Mouse (Mus musculus) yolk sac, embryonic 10.5 days (tissue): Measurements from ENCODE around the gene Uaca.

Source experiments
- DNase-seq: peaks from one replicate; pipeline ENCODE4 v3.0.0-alpha.2; 2017; ENCODE audit warnings: low spot score

Gene Uaca

DNA sequence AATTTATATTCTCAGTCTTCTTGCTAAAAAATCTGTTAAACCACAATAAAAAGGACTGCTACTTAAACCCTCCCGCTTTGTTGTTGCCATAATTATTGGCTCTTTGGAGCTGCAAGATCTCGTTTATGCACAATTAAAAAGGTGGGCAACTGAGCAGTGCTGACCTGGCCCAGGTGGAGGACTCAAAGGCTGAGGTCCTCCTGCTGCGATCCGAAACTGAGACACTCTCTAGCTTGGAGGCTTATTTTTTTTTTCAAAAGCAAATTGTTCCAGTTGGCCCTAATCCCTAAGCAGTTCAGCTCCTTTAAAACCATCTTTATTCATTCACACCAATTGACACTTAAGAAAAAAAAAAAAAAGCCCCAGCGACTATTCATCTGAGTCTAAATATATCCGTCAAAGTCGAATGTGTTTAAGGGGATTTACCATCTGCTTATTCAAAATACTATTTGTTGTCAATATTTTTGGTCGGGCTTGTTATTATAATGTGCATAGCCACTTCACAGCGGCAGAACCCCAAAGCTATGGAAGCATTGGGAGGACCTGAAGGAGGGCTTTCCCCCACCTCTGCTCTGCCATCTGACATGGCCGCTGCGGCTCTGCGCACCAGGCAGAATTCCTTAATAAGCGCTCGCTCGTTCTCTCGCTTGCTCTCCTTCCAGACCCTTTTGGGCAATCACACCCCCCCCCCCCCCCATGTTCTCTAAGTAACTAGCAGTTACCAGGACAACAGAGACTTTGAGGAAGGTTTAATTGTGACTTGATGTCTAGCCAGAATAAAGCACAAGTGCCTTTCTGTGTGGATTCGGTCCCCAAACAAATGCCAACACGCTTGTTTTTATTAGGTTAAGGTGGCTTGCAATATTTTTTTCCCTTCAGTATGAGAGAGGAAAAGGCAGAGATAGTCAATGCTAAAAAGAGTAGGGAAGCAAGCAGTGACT, 92.4 kb downstream of the Uaca start:
- no peak for DNase-seq

DNA sequence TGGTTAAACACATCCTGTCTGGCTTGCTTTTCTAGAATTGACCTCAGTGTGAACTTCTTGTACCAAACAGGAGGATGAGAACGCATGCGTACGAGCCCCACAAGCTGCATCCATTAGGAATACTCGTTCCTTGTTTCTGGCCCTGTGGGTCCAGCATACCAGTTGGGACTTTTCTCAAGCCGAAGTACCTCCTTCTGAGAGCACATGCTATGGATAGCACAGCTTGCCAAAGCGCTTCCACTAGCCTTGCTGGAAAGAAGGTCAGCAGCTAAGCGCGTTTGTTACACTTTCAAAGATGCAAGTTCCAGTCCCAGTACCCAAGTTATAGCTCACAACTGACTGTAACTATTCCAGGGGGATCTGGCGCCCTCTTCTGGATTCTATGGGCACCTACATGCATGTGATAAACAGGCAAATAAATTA, 93.1 kb downstream of the Uaca start:
- no peak for DNase-seq

DNA sequence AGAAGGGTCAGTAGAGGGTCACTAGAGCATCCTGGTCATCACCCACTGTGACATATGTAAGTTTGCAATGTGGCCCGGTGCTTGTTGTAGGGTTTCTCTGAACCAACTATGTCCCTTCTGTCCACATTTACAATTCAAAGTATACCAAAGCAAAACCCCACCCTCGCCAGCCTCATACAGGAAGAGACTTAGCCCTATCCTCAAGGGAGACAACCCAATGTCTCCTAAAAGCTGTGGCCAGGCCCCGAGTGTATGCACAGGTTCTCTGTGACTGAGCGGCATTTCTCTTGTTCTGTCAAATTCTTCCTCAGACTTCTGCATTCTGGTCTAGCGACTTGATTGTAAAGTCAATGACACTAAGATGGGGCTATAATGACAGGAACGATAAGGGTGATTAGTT, 99.2 kb downstream of the Uaca start:
- DNase-seq = no peak

DNA sequence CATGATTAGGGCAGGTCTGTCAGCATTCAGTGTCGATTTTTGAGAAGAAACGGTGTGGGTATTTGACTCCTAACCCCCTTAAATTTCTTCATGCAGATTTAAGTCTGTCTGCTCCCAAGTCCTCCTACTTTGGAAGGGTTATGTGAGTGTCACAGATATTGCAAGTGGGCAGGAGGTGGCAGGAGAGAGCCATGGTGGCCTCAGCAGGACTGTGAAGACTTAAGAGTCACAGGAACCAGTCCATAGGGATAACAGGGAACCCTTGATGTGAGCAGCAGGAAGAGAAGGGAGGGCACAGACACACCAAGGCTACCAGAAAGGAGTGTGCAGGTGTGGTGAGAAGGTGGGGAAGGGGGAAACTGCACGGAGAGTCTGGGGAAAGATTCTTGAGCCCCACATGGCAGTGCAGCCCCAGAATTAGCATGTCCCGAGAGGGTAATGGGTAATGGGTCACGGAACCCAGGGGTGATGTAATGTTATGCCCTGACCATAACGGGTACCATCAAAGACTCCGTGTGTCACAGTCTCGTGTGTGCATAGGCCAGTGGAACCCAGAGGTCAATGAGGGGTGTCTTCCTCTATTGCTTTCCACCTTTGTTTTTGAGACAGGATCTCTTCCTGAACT, 101.3 kb downstream of the Uaca start:
- DNase-seq = no peak

DNA sequence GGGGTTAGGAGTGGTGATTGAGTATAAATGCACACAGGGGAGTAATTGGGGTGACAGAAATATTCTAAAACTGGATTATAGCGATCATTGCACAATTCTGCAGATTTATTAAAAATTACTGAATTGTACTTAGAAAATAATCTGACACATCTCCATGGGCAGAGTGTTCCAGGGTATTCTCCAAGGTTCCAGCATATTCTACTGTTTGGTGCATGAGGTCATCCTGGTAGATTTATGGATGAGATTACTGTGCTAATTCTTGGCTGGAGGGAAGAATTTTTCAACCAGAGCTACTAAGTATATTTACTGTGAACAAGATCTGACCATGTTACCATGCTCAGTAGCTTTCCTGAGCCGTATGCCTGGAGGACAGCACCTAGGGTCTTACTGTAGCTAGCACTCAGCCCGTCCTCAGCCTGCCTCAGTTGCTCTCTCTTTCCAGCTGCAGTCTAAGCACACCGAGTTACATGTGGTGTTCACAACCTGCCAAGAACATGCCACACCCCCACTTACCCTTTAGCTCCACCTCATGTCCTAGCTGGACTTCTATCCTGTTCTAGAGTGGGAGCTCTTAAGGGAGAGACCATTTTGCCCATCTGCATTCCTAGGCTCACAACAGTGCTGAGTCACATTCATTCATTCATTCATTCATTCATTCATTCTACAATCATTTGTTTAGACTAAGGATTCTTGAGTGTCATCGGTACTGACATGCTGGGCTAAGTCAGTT, 104.1 kb downstream of the Uaca start:
- DNase-seq = no peak

DNA sequence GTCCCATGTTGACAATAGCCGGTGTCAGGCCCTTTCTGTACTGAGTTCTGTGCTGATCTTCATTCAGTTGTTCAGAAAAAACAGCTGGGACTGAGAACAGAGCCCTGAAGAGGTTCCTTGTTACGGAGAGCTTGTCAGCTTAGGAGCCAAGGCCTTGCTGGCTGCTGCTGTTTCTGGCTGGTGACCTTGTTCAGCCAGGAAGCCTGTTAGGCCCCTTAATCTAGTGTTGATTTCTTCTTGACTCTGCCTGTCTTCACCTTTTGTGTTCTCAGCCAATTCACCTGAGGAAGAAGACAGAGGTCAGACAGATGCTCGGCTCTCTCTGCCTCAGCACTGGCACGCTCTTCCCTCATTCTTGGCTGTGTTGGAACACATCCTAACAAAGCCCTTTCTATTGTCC, 104.9 kb downstream of the Uaca start:
- DNase-seq = no peak

DNA sequence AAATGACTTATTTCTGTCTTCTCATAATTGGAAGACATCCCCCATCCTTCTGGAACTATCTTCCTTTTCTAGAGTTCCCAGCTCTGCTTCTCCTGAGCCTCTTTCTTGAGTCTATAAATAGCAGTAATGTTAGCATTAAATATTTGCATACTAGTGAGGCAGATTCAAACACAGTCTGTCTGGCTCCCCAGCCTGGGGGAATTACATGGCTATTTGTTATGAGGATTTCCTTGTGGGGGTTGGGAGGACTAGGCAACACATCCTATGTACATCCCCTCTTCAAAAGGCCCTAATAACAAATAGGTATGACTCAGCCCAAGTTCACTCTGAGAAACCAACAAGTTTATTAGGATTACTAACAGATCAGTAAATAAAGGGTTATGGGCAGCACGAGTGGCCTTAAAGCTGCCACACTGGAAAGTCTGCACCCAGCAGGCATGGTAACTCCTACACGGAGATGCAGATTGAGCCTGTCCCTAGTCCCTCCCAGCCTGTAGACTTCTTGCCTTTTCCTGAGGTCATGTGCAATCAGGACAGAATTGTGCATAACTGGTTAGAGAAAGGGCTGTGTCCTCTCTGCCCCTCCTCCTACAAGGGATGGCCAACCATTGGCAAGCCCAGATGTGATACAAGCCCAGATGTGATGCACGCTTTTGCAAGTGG, 105.6 kb downstream of the Uaca start:
- no peak for DNase-seq

DNA sequence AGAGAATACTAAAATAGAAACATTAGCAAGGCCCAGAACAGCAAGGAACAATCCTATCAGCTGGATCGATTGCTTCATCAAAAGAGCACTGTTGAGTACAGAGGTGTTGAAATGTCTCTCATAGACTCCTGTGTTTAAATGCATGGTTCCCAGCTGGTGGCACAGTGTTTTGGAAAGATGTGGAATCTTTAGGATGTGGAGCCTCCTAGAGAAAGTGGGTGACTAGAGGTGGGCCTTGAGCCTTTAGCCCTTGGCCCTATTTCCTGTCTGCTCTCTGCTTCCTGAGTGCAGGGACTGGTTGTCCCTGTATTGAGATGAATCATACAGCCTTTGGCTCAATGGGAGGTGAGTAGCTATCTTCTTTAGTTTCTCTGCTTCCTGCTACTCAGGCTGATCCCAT, 117.9 kb downstream of the Uaca start:
- DNase-seq = no peak

DNA sequence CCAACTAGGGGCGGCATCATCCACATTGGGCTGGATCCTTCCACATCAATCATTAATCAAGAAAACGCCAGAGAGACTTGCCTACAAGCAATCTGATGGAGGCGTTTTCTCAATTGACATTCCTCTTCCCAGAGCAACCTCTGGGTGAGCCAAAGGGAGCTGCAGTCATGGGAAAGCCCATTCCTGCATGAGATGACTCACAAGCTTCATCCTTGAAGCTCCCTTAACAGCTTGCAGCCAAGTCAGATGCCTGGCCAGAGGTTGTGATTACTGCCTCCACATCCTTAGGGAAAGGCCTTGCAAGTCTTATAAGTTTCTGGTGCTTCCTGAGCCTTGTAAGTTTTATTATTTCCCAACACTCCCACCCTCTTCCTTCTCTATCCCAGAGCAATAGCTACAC, 119.3 kb downstream of the Uaca start:
- no peak for DNase-seq

DNA sequence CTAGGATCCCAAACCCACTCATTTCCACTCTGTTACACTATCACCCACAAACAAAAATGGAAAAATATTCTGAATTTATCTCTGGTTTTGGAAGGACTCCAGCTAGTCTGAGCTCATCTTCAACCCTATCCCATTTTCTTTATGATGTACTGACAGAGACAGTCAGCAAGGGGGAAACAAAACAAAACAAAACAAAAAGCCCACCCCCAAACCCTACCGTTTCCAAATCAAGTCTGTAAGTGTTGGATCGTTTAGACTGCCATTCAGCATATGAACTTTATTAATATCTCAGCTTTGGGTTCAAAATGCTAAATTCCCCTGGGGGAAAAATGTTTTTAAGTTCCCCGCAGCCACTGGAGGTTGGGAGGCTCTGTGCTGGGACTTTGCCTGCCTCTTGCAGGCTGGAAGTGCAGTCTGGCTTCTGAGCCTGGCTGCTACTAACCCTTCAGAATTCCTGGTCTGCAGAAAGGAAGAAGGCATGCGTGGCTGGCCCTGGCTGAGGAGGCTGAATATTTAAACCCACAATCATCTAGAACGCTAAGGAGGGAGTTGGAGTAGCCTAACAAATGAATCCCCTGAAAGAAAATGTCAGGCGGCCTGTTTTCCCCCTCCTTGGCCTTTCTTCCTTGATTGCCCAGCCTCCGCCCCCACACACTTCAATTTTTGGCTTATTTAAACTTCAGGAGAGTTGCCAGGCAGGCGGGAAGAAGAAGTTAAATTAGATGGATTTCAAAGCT, 125.8 kb downstream of the Uaca start:
- DNase-seq = no peak

DNA sequence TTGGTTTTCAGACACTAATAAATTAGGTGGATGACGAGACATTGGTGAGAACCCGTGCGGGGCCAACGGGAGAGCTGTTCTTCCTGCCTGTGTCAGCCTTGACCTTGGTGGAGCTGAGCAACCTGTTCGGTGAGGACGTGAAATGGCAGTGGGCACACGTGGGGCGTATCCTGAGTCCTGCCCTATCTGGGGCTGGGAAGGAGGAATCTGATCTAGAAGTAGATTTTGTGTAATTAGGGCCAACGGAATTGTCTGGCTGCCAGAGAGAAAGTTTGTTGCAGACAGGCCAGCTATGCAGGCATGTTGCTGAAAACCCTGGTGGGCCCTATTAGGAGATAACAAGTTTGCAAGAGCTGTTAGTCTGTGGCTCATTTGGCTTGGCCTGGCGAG, 126.3 kb downstream of the Uaca start:
- peak; percentile 9 for DNase-seq

DNA sequence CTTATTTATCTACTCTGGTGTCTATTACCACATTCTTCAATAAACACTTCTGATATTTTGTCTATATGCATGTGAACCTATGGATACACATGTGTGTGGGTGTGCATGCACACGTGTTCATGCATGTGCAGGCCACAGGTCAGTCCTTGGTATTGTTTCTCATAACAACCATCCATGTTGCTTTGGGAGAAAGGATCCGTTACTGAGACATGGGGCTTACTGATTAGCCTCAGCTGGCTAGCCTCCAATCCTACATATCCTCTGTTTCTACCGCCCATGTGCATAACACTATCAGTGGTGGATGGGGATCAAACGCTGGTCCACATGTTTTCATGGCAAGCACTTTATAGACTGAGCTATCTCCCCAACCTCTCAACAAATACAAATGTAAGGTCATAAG, 126.9 kb downstream of the Uaca start:
- DNase-seq = no peak

DNA sequence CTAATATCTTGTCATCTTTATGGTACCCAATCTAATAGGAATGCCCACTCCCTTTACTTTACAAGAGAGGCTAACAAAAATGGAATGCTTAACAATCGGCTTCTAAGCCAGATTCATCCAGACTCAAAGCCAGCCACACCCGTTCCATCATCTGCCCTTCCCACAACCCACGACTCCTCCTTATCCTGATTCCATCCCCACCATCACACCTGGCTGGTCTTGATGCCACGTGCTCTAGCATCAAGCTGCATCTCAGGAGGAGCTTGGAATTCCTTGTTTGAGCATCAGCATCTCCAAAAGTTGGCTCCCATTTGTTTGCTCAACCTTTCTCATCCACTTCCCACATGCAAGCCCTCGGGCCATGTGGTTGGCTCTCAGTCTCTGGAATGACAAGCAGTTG, 127.5 kb downstream of the Uaca start:
- DNase-seq = no peak

DNA sequence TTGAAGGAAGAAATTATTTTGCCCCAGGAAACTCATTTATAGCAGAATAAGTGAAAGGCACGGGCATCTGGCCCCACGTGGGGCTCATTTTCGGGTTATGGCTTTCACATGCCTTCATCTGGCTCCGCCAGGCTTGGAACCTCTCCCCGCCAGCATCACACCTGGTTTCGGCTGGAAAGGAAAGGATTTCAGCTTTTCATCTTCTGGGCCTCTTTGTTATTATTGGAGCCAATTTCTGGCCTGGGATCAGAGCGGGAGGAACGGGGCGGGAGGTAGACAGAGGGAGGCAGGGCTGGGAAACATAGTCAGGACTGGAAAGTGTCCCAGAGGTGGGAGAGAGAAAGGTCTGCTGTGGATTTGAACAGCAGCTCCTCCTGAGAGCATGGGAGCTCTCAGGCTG, 132.0 kb downstream of the Uaca start:
- DNase-seq = no peak

DNA sequence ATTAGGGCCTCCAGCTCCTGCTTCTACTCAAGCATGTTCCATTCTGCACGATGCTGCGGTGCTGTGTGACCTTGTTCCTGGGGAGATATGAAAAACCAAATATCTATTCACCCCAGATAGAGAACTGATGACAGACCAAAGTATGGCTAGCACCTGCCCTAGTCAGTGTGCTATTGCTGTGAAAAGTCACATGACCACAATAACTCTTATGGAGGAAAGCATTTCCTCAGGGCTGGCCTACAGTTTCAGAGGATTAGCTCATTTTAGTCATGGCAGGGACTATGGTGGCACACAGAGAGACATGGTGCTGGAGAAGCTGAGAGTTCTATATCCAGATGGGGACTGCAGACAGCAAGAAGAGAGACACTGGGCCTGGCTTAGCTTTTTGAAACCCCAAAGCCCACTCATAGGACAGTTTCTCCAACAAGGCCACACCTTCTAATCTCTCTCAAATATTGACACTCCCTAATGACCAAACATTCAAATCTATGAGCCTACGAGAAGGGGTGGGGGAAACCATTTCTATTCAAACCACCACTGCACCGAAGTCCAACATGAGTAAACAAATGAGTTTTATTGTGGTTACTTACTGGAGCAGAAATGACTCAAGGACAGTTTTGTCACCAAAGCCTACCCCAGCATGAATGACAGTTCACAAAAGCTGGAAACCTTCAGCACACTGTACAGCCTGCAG, 135.1 kb downstream of the Uaca start:
- no peak for DNase-seq
